Mouse (Mus musculus) intestine, postnatal 0 days (tissue): ENCODE measurements at regions not wholly inside any gene's neighbourhood (a gene's known extent, or its start where the extent isn't known, plus 50 kb on each side); places are given as distances from the start of the nearest gene placed in this dataset.
"Not testable (repeated sequence)": the region's sequence is repeated elsewhere in the genome, so short reads cannot be mapped to it uniquely, and the experiment has no call there.

ENCODE experiments used
- ATAC-seq: fragments of 200-750 bp; cut with Nextera tagmentation; 2 replicates; pipeline ENCODE4 v1.8.0; 2017; ENCODE audit warnings: mild to moderate bottlenecking, moderate TSS enrichment, moderate library complexity
- H3K27ac ChIP-seq: fragments of 300-500 bp; sonication (generic); 2 replicates; pipeline ENCODE4 v1.5.1; 2014; ENCODE audit warnings: mild to moderate bottlenecking, low read depth, low read length, moderate library complexity
- H3K27me3 ChIP-seq: fragments of 300-500 bp; sonication (generic); replicated peaks from 2 replicates; pipeline ENCODE4 v1.6.1; 2014; ENCODE audit warnings: low read length, mixed read lengths; ENCODE audit not compliant: control insufficient read depth, insufficient read depth
- H3K36me3 ChIP-seq: fragments of 300-500 bp; sonication (generic); 2 replicates; pipeline ENCODE4 v1.6.1; 2014; ENCODE audit warnings: mild to moderate bottlenecking, moderate library complexity; ENCODE audit not compliant: control insufficient read depth, insufficient read depth
- H3K4me1 ChIP-seq: fragments of 300-500 bp; sonication (generic); replicated peaks from 2 replicates; pipeline ENCODE4 v1.6.1; 2014; ENCODE audit warnings: antibody characterized with exemption, low read length, mixed read lengths; ENCODE audit not compliant: control insufficient read depth, insufficient read depth
- H3K4me2 ChIP-seq: fragments of 300-500 bp; sonication (generic); replicated peaks from 2 replicates; pipeline ENCODE4 v1.6.1; 2014; ENCODE audit warnings: low read depth, mild to moderate bottlenecking, moderate library complexity
- H3K4me3 ChIP-seq: fragments of 300-500 bp; sonication (generic); 2 replicates; pipeline ENCODE4 v1.5.1; 2014; ENCODE audit warnings: low read depth, low read length
- H3K9ac ChIP-seq: fragments of 300-500 bp; sonication (generic); 2 replicates; pipeline ENCODE4 v1.6.1; 2014; ENCODE audit warnings: mild to moderate bottlenecking, low read depth, low read length
- H3K9me3 ChIP-seq: fragments of 300-500 bp; sonication (generic); 2 replicates; pipeline ENCODE4 v1.6.1; 2016; ENCODE audit warnings: mixed run types; ENCODE audit not compliant: control insufficient read depth
- CTCF ChIP-seq: sonication (generic); IDR thresholded peaks from 2 replicates; pipeline ENCODE4 v1.5.1; 2016; ENCODE audit warnings: low read depth, mild to moderate bottlenecking, control low read depth, antibody characterized with exemption, moderate library complexity
- WGBS: fragments of 180-500 bp; shearing (Covaris S2); extraction: QIAGEN DNeasy Blood & Tissue Kit; methylation state at CpG from one replicate; pipeline ENCODE4 v1.1.7; 2014; 5-methylcytosine and 5-hydroxymethylcytosine counted together

GRCm38 (mm10) chr3:15053968-15054367 lies 167.9 kb downstream of the Car2 start:
- no peak for TF ChIP-seq CTCF
- Histone ChIP-seq H3K9ac (no peak overlapping the region), H3K27me3 (no peaks in the 10 kb centered on the region), H3K36me3 (no peaks in the 10 kb centered on the region), H3K4me1 (no peaks in the 10 kb centered on the region), H3K27ac (no peak overlapping the region), H3K9me3 (no peaks in the 10 kb centered on the region), H3K4me2 (no peak overlapping the region), H3K4me3 (no peak overlapping the region)
- WGBS, result 43% methylated on average over 3 of the region's 3 CpGs
- ATAC-seq, result 0 out of 2 replicates have a peak, but pooled peaks have one; percentile 22

GRCm38 (mm10) chr3:15055516-15056256 lies 169.6 kb downstream of the Car2 start:
- not testable (repeated sequence) for H3K4me2 ChIP-seq, ATAC-seq

GRCm38 (mm10) chr3:15056788-15057585 lies 170.9 kb downstream of the Car2 start:
- not testable (repeated sequence) for H3K4me3 ChIP-seq, H3K9me3 ChIP-seq, H3K9ac ChIP-seq, H3K36me3 ChIP-seq, H3K27me3 ChIP-seq, ATAC-seq, H3K4me1 ChIP-seq, H3K27ac ChIP-seq, H3K4me2 ChIP-seq
- 95% methylated on average over 5 of the region's 5 CpGs for WGBS

More at GRCm38 (mm10) chr3:15055516-15056256, 169.6 kb downstream of the Car2 start:
- not testable (repeated sequence) for H3K4me1 ChIP-seq, H3K9me3 ChIP-seq, H3K36me3 ChIP-seq, H3K27ac ChIP-seq, H3K9ac ChIP-seq, H3K27me3 ChIP-seq, H3K4me3 ChIP-seq
- WGBS, result 92% methylated on average over 8 of the region's 8 CpGs

GRCm38 (mm10) chr3:15065681-15066080 lies 179.6 kb downstream of the Car2 start:
- ATAC-seq, result no peak
- no peak overlapping the region for H3K9ac ChIP-seq
- H3K36me3 ChIP-seq, result no peaks in the 10 kb centered on the region
- H3K9me3 ChIP-seq, result no peaks in the 10 kb centered on the region
- no peak overlapping the region for H3K4me2 ChIP-seq
- H3K27me3 ChIP-seq, result no peaks in the 10 kb centered on the region
- WGBS, result 84% methylated on average over 3 of the region's 3 CpGs
- H3K4me3 ChIP-seq, result no peak overlapping the region
- H3K27ac ChIP-seq, result no peak overlapping the region
- TF ChIP-seq CTCF, result no peak
- no peaks in the 10 kb centered on the region for H3K4me1 ChIP-seq

- Histone ChIP-seq H3K27ac (no peak overlapping the region), H3K9ac (no peak overlapping the region), H3K4me1 (no peaks in the 10 kb centered on the region), H3K9me3 (no peaks in the 10 kb centered on the region), H3K4me3 (no peak overlapping the region), H3K27me3 (no peaks in the 10 kb centered on the region), H3K36me3 (no peaks in the 10 kb centered on the region), H3K4me2 (no peak overlapping the region)
- 87% methylated on average over 3 of the region's 3 CpGs for WGBS
- ATAC-seq, result no peak
- no peak for TF ChIP-seq CTCF
These were observed 182.2 kb downstream of the Car2 start for GRCm38 (mm10) chr3:15068256-15068655.

GRCm38 (mm10) chr3:15071030-15071883 lies 185.2 kb downstream of the Car2 start:
- no peaks in the 10 kb centered on the region for H3K4me1 ChIP-seq
- H3K4me3 ChIP-seq, result no peak overlapping the region
- no peak for ATAC-seq
- no peak overlapping the region for H3K9ac ChIP-seq
- H3K9me3 ChIP-seq, result no peaks in the 10 kb centered on the region
- no peak for TF ChIP-seq CTCF
- no peak overlapping the region for H3K27ac ChIP-seq
- H3K4me2 ChIP-seq, result no peak overlapping the region
- H3K36me3 ChIP-seq, result no peaks in the 10 kb centered on the region
- no peaks in the 10 kb centered on the region for H3K27me3 ChIP-seq
- WGBS, result 67% methylated on average over 6 of the region's 6 CpGs
